In genomic region chr14:34075346-34075745, GRCm38 (mm10) we compare ENCODE assay signal across 22 mouse cellular contexts. TPM values are rescaled to one million over a fixed set of nuclear protein-coding genes. Genes with fewer than 3 reads are reported as not detected.
DNase-seq lines count a peak whose midpoint lies in the region.
"Had no signal": no experiment of that assay in that cellular context is flagged by ENCODE, and none has a peak within 500 bp of the region (broad histone marks: within the 10 kb centered on the region; RNA-seq: fewer than 3 reads in every experiment).

No protein-coding gene starts in this region.

- peak; percentile 11 to 60 for DNase-seq in adrenal gland, adult (ENCODE audit: inconsistent age in 2 of 2, low spot score in 1 of 2)
- DNase-seq in adrenal gland, adult 18-20 months (ENCODE audit: low spot score in 2 of 2): no peak
- peak; percentile 14 for DNase-seq in heart, postnatal 4 days
- DNase-seq in heart, adult 11 months: no peak
- DNase-seq in kidney, postnatal 14 days: peak; percentile 23
- no peak for DNase-seq in kidney, adult 18-20 months
- peak; percentile 38 for DNase-seq in retina, postnatal 1 day
- no peak for DNase-seq in retina, embryonic 14.5 days (ENCODE audit: low spot score)
- DNase-seq: cerebellum, adult 11 months; cerebellum, adult 9-10 months; cerebellum, postnatal 36 days; gastrocnemius, postnatal 10 days; heart, postnatal 36 days; layer of hippocampus, postnatal 36 days; left cerebral cortex, postnatal 4 days; liver, postnatal 0 days; midbrain, embryonic 14.5 days; right cerebral cortex, postnatal 25 days; thymus, postnatal 14 days had no signal

RNA-seq across cellular contexts. Expression of gene Anxa8, which starts 10.4 kb away (rescaled TPM):
- 1 to 10 TPM; 2.3 to 2.7 TPM for total RNA-seq in adrenal gland, adult 18-20 months (2021)
- total RNA-seq in heart, postnatal 4 days (2021): 1 to 10 TPM; 2.1 to 3.3 TPM

RNA-seq across cellular contexts. Expression of gene Antxrl, which starts 22.8 kb away (rescaled TPM):
- total RNA-seq in adrenal gland, adult 18-20 months (2021): not detected
- total RNA-seq in heart, postnatal 4 days (2021): not detected
- total RNA-seq: CH12.LX; ES-E14; gastrocnemius, postnatal 10 days; heart, postnatal 36 days; layer of hippocampus, postnatal 36 days; left cerebral cortex, postnatal 4 days; monocyte, adult 5-6 weeks had no signal

RNA-seq across cellular contexts. Expression of gene A630023A22Rik, which starts 27.2 kb away (rescaled TPM):
- total RNA-seq in adrenal gland, adult 18-20 months (2021): not detected
- total RNA-seq in heart, postnatal 4 days (2021): not detected
- total RNA-seq: CH12.LX; ES-E14; gastrocnemius, postnatal 10 days; heart, postnatal 36 days; layer of hippocampus, postnatal 36 days; left cerebral cortex, postnatal 4 days; monocyte, adult 5-6 weeks had no signal

RNA-seq across cellular contexts. Expression of gene Gm5460, which starts 58.8 kb away (rescaled TPM):
- total RNA-seq in adrenal gland, adult 18-20 months (2021): under 1 TPM; 0.26 to 0.40 TPM
- total RNA-seq in heart, postnatal 4 days (2021): under 1 TPM in 1 of 2 experiments, not detected in 1; 0.14 TPM
- total RNA-seq: CH12.LX; ES-E14; gastrocnemius, postnatal 10 days; heart, postnatal 36 days; layer of hippocampus, postnatal 36 days; left cerebral cortex, postnatal 4 days; monocyte, adult 5-6 weeks had no signal

Comparison
In these comparisons a context has a peak if more than half of its experiments do, and no peak if none do; other contexts are left out.
1. DNase-seq: peak in adrenal gland, adult (2 of 2), heart, postnatal 4 days (single experiment), kidney, postnatal 14 days (single experiment) and retina, postnatal 1 day (single experiment); none in adrenal gland, adult 18-20 months (0 of 2), heart, adult 11 months (single experiment), kidney, adult 18-20 months (single experiment) and retina, embryonic 14.5 days (single experiment).